Mouse (Mus musculus) CH12.LX (cell line): ENCODE results near the gene Arpc5.

Experiments used
- CTCF ChIP-seq, 2 experiments: IDR thresholded peaks in 1 of 2; conservative IDR thresholded peaks in 1 of 2; 2 replicates each; pipeline ENCODE4 v1.5.1; 2011 to 2012; ENCODE audit warnings: low read depth in 2 of 2, low read length in 2 of 2, improper control_type of control experiment in 1 of 2, inconsistent platforms in 1 of 2, mild to moderate bottlenecking in 1 of 2, moderate library complexity in 1 of 2
- PAX5 ChIP-seq: IDR thresholded peaks from 2 replicates; pipeline ENCODE4 v1.6.1; 2012; ENCODE audit warnings: low read length, inconsistent platforms, mixed read lengths
- TCF12 ChIP-seq: IDR thresholded peaks from 2 replicates; pipeline ENCODE4 v1.6.1; 2014; ENCODE audit warnings: low read depth, mild to moderate bottlenecking, inconsistent platforms, low read length, improper control_type of control experiment

- TF ChIP-seq TCF12 (no peak), CTCF (conservative IDR thresholded peaks at IDR 0.05 in 1 of 2, IDR thresholded peaks at IDR 0.05 in 1 of 2; ENCODE audit: low read depth in 2 of 2, low read length in 2 of 2) (no peak), PAX5 (no peak)
Measured at GRCm38 (mm10) chr1:152793495-152794130, 27.3 kb downstream of the Arpc5 start.
